Mouse (Mus musculus) small intestine, adult 2 months (tissue): ENCODE data around the gene Lin28a.

Source experiments
- CTCF ChIP-seq: fragments of 200-500 bp; IDR thresholded peaks from 2 replicates; pipeline ENCODE4 v1.5.1; 2012; ENCODE audit warnings: low read depth, mild to moderate bottlenecking, control low read depth, inconsistent platforms, low read length, moderate library complexity, mixed read lengths; ENCODE audit not compliant: insufficient replicate concordance, insufficient read length; ENCODE audit errors: extremely low read depth
- POLR2A ChIP-seq: fragments of 200-500 bp; IDR thresholded peaks from 2 replicates; pipeline ENCODE4 v1.6.1; 2012; ENCODE audit warnings: low read depth, mild to moderate bottlenecking, control low read depth, inconsistent platforms, low read length, moderate library complexity

DNA sequence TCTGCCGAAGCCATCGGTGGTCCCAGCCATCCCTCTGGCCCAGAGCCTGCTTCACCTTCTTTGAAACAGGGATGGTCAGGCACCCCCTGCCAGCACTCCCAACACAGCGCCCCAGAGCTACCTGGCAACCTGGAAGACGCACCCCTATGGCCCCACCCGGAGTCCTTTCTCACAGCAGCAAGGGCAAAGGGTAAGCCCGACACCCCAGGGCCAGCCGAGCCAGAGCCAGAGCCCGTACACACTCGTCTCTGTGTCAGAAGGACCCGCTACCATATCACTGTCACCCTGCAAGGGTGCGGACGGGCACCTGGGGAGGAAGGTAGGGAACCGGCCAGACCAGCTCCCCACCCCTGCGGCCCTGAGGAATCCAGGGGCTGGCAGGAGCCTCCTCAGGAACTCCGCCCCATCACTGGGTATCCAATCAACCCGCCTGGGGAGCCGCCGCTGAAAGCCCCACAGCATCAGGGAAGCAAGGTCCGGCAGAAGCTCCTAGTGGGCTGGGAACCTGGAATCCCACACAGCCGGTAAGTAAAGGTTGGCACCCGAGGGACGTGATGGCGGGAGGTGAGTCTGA lies 46.9 kb upstream of the Lin28a start:
- TF ChIP-seq POLR2A = peak; percentile 42; the same call in 1 of the 2 replicates
- no peak for TF ChIP-seq CTCF
